In genomic region chr10:61419146-61419545, GRCm38 (mm10) we compare ENCODE assay signal across 8 mouse cellular contexts. TPM values are rescaled to one million over a fixed set of nuclear protein-coding genes. Genes with fewer than 3 reads are reported as not detected.
DNase-seq lines count a peak whose midpoint lies in the region; ATAC-seq and TF ChIP-seq lines count a peak whose summit lies in the region.
"Had no signal": no experiment of that assay in that cellular context is flagged by ENCODE, and none has a peak within 500 bp of the region (broad histone marks: within the 10 kb centered on the region; RNA-seq: fewer than 3 reads in every experiment).

No protein-coding gene starts in this region.

- H3K4me1 ChIP-seq in lung, embryonic 14.5 days (ENCODE audit: insufficient read depth), result no peaks in the 10 kb centered on the region
- peaks cover 5% of the 10 kb centered on the region; the same call in 1 of the 2 replicates for H3K4me1 ChIP-seq in embryonic facial prominence, embryonic 11.5 days (ENCODE audit: control insufficient read depth, insufficient read depth, low read length)
- peaks cover 15% of the 10 kb centered on the region for H3K4me1 ChIP-seq in hindbrain, embryonic 13.5 days (replicated peaks)
- H3K4me1 ChIP-seq in liver, postnatal 0 days (ENCODE audit: insufficient read depth), result peaks cover 27% of the 10 kb centered on the region
- H3K4me1 ChIP-seq in stomach, postnatal 0 days (replicated peaks; ENCODE audit: control insufficient read depth, insufficient read depth), result peaks cover 2% of the 10 kb centered on the region; the same call in 1 of the 2 replicates

- no peak for DNase-seq in lung, embryonic 14.5 days
- DNase-seq in lung, postnatal 14 days, result no peak
- DNase-seq in embryonic facial prominence, embryonic 11.5 days (ENCODE audit: low spot score), result no peak
- no peak for DNase-seq in liver, postnatal 0 days
- no peak for DNase-seq in adipocyte (ENCODE audit: low spot score)
- DNase-seq in stomach, postnatal 0 days (ENCODE audit: low spot score), result no peak
- DNase-seq: right cerebral cortex, postnatal 25 days had no signal

- no peaks in the 10 kb centered on the region for H3K9me3 ChIP-seq in lung, embryonic 14.5 days (ENCODE audit: low read depth, low read length)
- no peaks in the 10 kb centered on the region for H3K9me3 ChIP-seq in embryonic facial prominence, embryonic 11.5 days (replicated peaks; ENCODE audit: control insufficient read depth, low read length)
- no peaks in the 10 kb centered on the region for H3K9me3 ChIP-seq in hindbrain, embryonic 13.5 days
- H3K9me3 ChIP-seq in liver, postnatal 0 days (ENCODE audit: low read length), result no peaks in the 10 kb centered on the region
- H3K9me3 ChIP-seq in stomach, postnatal 0 days (ENCODE audit: control insufficient read depth, low read length), result no peaks in the 10 kb centered on the region

- no peak overlapping the region for H3K9ac ChIP-seq in lung, embryonic 14.5 days
- no peak overlapping the region for H3K9ac ChIP-seq in embryonic facial prominence, embryonic 11.5 days (replicated peaks; ENCODE audit: low read length)
- H3K9ac ChIP-seq in hindbrain, embryonic 13.5 days, result no peak overlapping the region
- H3K9ac ChIP-seq in liver, postnatal 0 days (replicated peaks), result no peak overlapping the region
- H3K9ac ChIP-seq in stomach, postnatal 0 days (ENCODE audit: low read length), result no peak overlapping the region

- peaks cover 46% of the 10 kb centered on the region for H3K27me3 ChIP-seq in lung, embryonic 14.5 days (ENCODE audit: insufficient read depth, low read length)
- H3K27me3 ChIP-seq in embryonic facial prominence, embryonic 11.5 days (ENCODE audit: control insufficient read depth, insufficient read depth, low read length), result peaks cover 38% of the 10 kb centered on the region
- peaks cover 72% of the 10 kb centered on the region for H3K27me3 ChIP-seq in hindbrain, embryonic 13.5 days
- peaks cover 38% of the 10 kb centered on the region for H3K27me3 ChIP-seq in liver, postnatal 0 days (ENCODE audit: insufficient read depth, low read length)
- peaks cover 6% of the 10 kb centered on the region; the same call in 1 of the 2 replicates for H3K27me3 ChIP-seq in stomach, postnatal 0 days (ENCODE audit: control insufficient read depth, insufficient read depth, low read length)

- WGBS in lung, embryonic 14.5 days, result 7% methylated on average over 24 of the region's 24 CpGs
- WGBS in embryonic facial prominence, embryonic 11.5 days, result 4% methylated on average over 24 of the region's 24 CpGs
- WGBS in hindbrain, embryonic 13.5 days, result 4% methylated on average over 24 of the region's 24 CpGs
- WGBS in liver, postnatal 0 days (ENCODE audit: insufficient replicate concordance), result 10% methylated on average over 24 of the region's 24 CpGs
- WGBS in stomach, postnatal 0 days, result 11% methylated on average over 24 of the region's 24 CpGs

- no peak for TF ChIP-seq CTCF in lung, embryonic 14.5 days (IDR thresholded peaks at IDR 0.05; ENCODE audit: low read depth)
- TF ChIP-seq CTCF in liver, postnatal 0 days (IDR thresholded peaks at IDR 0.05; ENCODE audit: low read depth), result no peak
- TF ChIP-seq CTCF in stomach, postnatal 0 days (IDR thresholded peaks at IDR 0.05; ENCODE audit: low read depth), result no peak

- TF ChIP-seq EP300 in liver, postnatal 0 days (IDR thresholded peaks at IDR 0.05; ENCODE audit: low read depth), result no peak
- no peak for TF ChIP-seq EP300 in stomach, postnatal 0 days (optimal IDR thresholded peaks at IDR 0.05)

- no peak overlapping the region for H3K27ac ChIP-seq in lung, embryonic 14.5 days (ENCODE audit: low read depth)
- no peak overlapping the region for H3K27ac ChIP-seq in embryonic facial prominence, embryonic 11.5 days (replicated peaks; ENCODE audit: low read depth, low read length)
- no peak overlapping the region for H3K27ac ChIP-seq in hindbrain, embryonic 13.5 days
- no peak overlapping the region for H3K27ac ChIP-seq in liver, postnatal 0 days (ENCODE audit: low read depth)
- H3K27ac ChIP-seq in stomach, postnatal 0 days (replicated peaks), result no peak overlapping the region

- H3K4me3 ChIP-seq in lung, embryonic 14.5 days (ENCODE audit: low read depth, low read length), result 0 out of 2 replicates have a peak overlapping the region, but pooled peaks have one; percentile 41
- H3K4me3 ChIP-seq in embryonic facial prominence, embryonic 11.5 days (ENCODE audit: low read depth, low read length), result no peak overlapping the region
- 0 out of 2 replicates have a peak overlapping the region, but pooled peaks have one; percentile 7 for H3K4me3 ChIP-seq in hindbrain, embryonic 13.5 days
- no peak overlapping the region for H3K4me3 ChIP-seq in liver, postnatal 0 days (ENCODE audit: low read depth, low read length)
- H3K4me3 ChIP-seq in stomach, postnatal 0 days (ENCODE audit: low read depth, low read length), result no peak overlapping the region

- peak overlapping the region; percentile 35; the same call in 1 of the 2 replicates for H3K4me2 ChIP-seq in lung, embryonic 14.5 days
- H3K4me2 ChIP-seq in embryonic facial prominence, embryonic 11.5 days (ENCODE audit: low read depth, low read length), result no peak overlapping the region
- H3K4me2 ChIP-seq in hindbrain, embryonic 13.5 days, result no peak overlapping the region
- peak overlapping the region; percentile 4; the same call in 1 of the 2 replicates for H3K4me2 ChIP-seq in liver, postnatal 0 days (ENCODE audit: low read depth, low read length)
- no peak overlapping the region for H3K4me2 ChIP-seq in stomach, postnatal 0 days (replicated peaks; ENCODE audit: low read depth)

- ATAC-seq in lung, embryonic 14.5 days (ENCODE audit: insufficient read depth), result no peak
- ATAC-seq in embryonic facial prominence, embryonic 11.5 days (replicated peaks; ENCODE audit: insufficient number of reproducible peaks, low FRiP score, low TSS enrichment, low read depth), result 0 out of 2 replicates have a peak, but pooled peaks have one; percentile 37
- ATAC-seq in hindbrain, embryonic 13.5 days (ENCODE audit: low FRiP score), result no peak
- no peak for ATAC-seq in liver, postnatal 0 days
- ATAC-seq in stomach, postnatal 0 days (ENCODE audit: low FRiP score, low TSS enrichment), result no peak

- H3K36me3 ChIP-seq in lung, embryonic 14.5 days (ENCODE audit: insufficient read depth), result no peaks in the 10 kb centered on the region
- H3K36me3 ChIP-seq in embryonic facial prominence, embryonic 11.5 days (replicated peaks; ENCODE audit: control insufficient read depth, insufficient read depth, low read depth, low read length), result no peaks in the 10 kb centered on the region
- no peaks in the 10 kb centered on the region for H3K36me3 ChIP-seq in hindbrain, embryonic 13.5 days
- H3K36me3 ChIP-seq in liver, postnatal 0 days (replicated peaks; ENCODE audit: insufficient read depth, low read length), result no peaks in the 10 kb centered on the region
- H3K36me3 ChIP-seq in stomach, postnatal 0 days (ENCODE audit: control insufficient read depth, insufficient read depth, low read length), result no peaks in the 10 kb centered on the region

RNA-seq across cellular contexts. Expression of gene Nodal, which starts 1.4 kb away (rescaled TPM):
- polyA plus RNA-seq in lung, embryonic 14.5 days (2014; fragmentation: Nextera tagmentation; extraction: Ambion mirVana), result 0.08 TPM in 2 replicates
- 0.20 TPM in 2 replicates for polyA plus RNA-seq in embryonic facial prominence, embryonic 11.5 days (2014; fragmentation: Nextera tagmentation; extraction: Ambion mirVana)
- 0.09 TPM in 1 of 2 replicates, not detected in the other for polyA plus RNA-seq in hindbrain, embryonic 13.5 days (2015; fragmentation: Nextera tagmentation; extraction: Ambion mirVana)
- polyA plus RNA-seq in liver, postnatal 0 days (2015; fragmentation: Nextera tagmentation; extraction: Ambion mirVana), result 0.08 and 0.19 TPM in 2 replicates
- 0.05 TPM in 1 of 2 replicates, not detected in the other for polyA plus RNA-seq in stomach, postnatal 0 days (2015; fragmentation: Nextera tagmentation; extraction: Ambion mirVana)

RNA-seq across cellular contexts. Expression of gene Eif4ebp2, which starts 33.3 kb away (rescaled TPM):
- 53.8 and 57.4 TPM in 2 replicates for polyA plus RNA-seq in lung, embryonic 14.5 days (2014; fragmentation: Nextera tagmentation; extraction: Ambion mirVana)
- polyA plus RNA-seq in embryonic facial prominence, embryonic 11.5 days (2014; fragmentation: Nextera tagmentation; extraction: Ambion mirVana), result 27.8 and 35.2 TPM in 2 replicates
- 66.3 and 66.4 TPM in 2 replicates for polyA plus RNA-seq in hindbrain, embryonic 13.5 days (2015; fragmentation: Nextera tagmentation; extraction: Ambion mirVana)
- polyA plus RNA-seq in liver, postnatal 0 days (2015; fragmentation: Nextera tagmentation; extraction: Ambion mirVana), result 43.6 and 46.4 TPM in 2 replicates
- polyA plus RNA-seq in stomach, postnatal 0 days (2015; fragmentation: Nextera tagmentation; extraction: Ambion mirVana), result 41.5 and 47.7 TPM in 2 replicates

RNA-seq across cellular contexts. Expression of gene Pald1, which starts 35.8 kb away (rescaled TPM):
- 44.1 and 47.5 TPM in 2 replicates for polyA plus RNA-seq in lung, embryonic 14.5 days (2014; fragmentation: Nextera tagmentation; extraction: Ambion mirVana)
- polyA plus RNA-seq in embryonic facial prominence, embryonic 11.5 days (2014; fragmentation: Nextera tagmentation; extraction: Ambion mirVana), result 15.1 and 16.1 TPM in 2 replicates
- 29.4 and 30.8 TPM in 2 replicates for polyA plus RNA-seq in hindbrain, embryonic 13.5 days (2015; fragmentation: Nextera tagmentation; extraction: Ambion mirVana)
- 3.7 and 3.8 TPM in 2 replicates for polyA plus RNA-seq in liver, postnatal 0 days (2015; fragmentation: Nextera tagmentation; extraction: Ambion mirVana)
- 5.6 and 5.7 TPM in 2 replicates for polyA plus RNA-seq in stomach, postnatal 0 days (2015; fragmentation: Nextera tagmentation; extraction: Ambion mirVana)

RNA-seq across cellular contexts. Expression of gene Lrrc20, which starts 56.5 kb away (rescaled TPM):
- polyA plus RNA-seq in lung, embryonic 14.5 days (2014; fragmentation: Nextera tagmentation; extraction: Ambion mirVana), result 8.5 and 9.8 TPM in 2 replicates
- 11.1 and 11.6 TPM in 2 replicates for polyA plus RNA-seq in embryonic facial prominence, embryonic 11.5 days (2014; fragmentation: Nextera tagmentation; extraction: Ambion mirVana)
- polyA plus RNA-seq in hindbrain, embryonic 13.5 days (2015; fragmentation: Nextera tagmentation; extraction: Ambion mirVana), result 15.3 and 16.1 TPM in 2 replicates
- polyA plus RNA-seq in liver, postnatal 0 days (2015; fragmentation: Nextera tagmentation; extraction: Ambion mirVana), result 3.0 TPM in 2 replicates
- polyA plus RNA-seq in stomach, postnatal 0 days (2015; fragmentation: Nextera tagmentation; extraction: Ambion mirVana), result 6.7 and 7.3 TPM in 2 replicates

Comparison
In these comparisons a context has a peak if more than half of its experiments do, and no peak if none do; other contexts are left out.
1. H3K4me2 ChIP-seq: peak in lung, embryonic 14.5 days (single experiment) and liver, postnatal 0 days (single experiment); none in embryonic facial prominence, embryonic 11.5 days (single experiment), hindbrain, embryonic 13.5 days (single experiment) and stomach, postnatal 0 days (single experiment).
2. H3K4me3 ChIP-seq: peak in lung, embryonic 14.5 days (single experiment) and hindbrain, embryonic 13.5 days (single experiment); none in embryonic facial prominence, embryonic 11.5 days (single experiment), liver, postnatal 0 days (single experiment) and stomach, postnatal 0 days (single experiment).